In genomic region chr17:45004477-45005170, GRCm38 (mm10) we compare ENCODE assay signal across 23 mouse cellular contexts.
DNase-seq lines count a peak whose midpoint lies in the region; ATAC-seq lines count a peak whose summit lies in the region.
"Had no signal": no experiment of that assay in that cellular context is flagged by ENCODE, and none has a peak within 500 bp of the region (broad histone marks: within the 10 kb centered on the region; RNA-seq: fewer than 3 reads in every experiment).

No protein-coding gene starts in this region.

- no peaks in the 10 kb centered on the region for H3K27me3 ChIP-seq in embryonic facial prominence, embryonic 12.5 days
- no peaks in the 10 kb centered on the region for H3K27me3 ChIP-seq in forebrain, embryonic 11.5 days (ENCODE audit: control insufficient read depth, insufficient read depth, low read length)
- H3K27me3 ChIP-seq: CH12.LX; embryonic facial prominence, embryonic 15.5 days; heart, embryonic 13.5 days; hindbrain, embryonic 15.5 days had no signal

- H3K4me1 ChIP-seq in embryonic facial prominence, embryonic 12.5 days = peaks cover 34% of the 10 kb centered on the region; the same call in 1 of the 2 replicates
- no peaks in the 10 kb centered on the region for H3K4me1 ChIP-seq in forebrain, embryonic 11.5 days (replicated peaks; ENCODE audit: control insufficient read depth, insufficient read depth, low read length)
- H3K4me1 ChIP-seq: forebrain, embryonic 10.5 days; hindbrain, embryonic 15.5 days had no signal

- peak; percentile 20 for DNase-seq in retina, postnatal 1 day
- no peak for DNase-seq in retina, embryonic 14.5 days (ENCODE audit: low spot score)
- no peak for DNase-seq in forebrain, embryonic 11.5 days (ENCODE audit: low spot score)
- DNase-seq in frontal cortex, postnatal 10 days (ENCODE audit: low spot score in 2 of 2) = no peak
- DNase-seq: adrenal gland, postnatal 10 days; cerebellum, adult 11 months; cerebellum, adult 8-10 months; cerebellum, postnatal 14 days; gastrocnemius, adult 2 months; gastrocnemius, postnatal 25 days; heart, adult 11 months; heart, postnatal 36 days had no signal

- no peaks in the 10 kb centered on the region for H3K36me3 ChIP-seq in embryonic facial prominence, embryonic 12.5 days
- no peaks in the 10 kb centered on the region for H3K36me3 ChIP-seq in forebrain, embryonic 11.5 days (ENCODE audit: control insufficient read depth, insufficient read depth, low read length)
- H3K36me3 ChIP-seq: embryonic facial prominence, embryonic 15.5 days; forebrain, embryonic 10.5 days; heart, embryonic 13.5 days; hindbrain, embryonic 15.5 days had no signal

- no peak for ATAC-seq in embryonic facial prominence, embryonic 12.5 days (ENCODE audit: insufficient number of reproducible peaks, insufficient read depth, low FRiP score, low TSS enrichment)
- peak; percentile 46 for ATAC-seq in megakaryocyte progenitor cell, adult 5-6 weeks (replicated peaks; ENCODE audit: poor library complexity)
- no peak for ATAC-seq in monocyte, adult 5-6 weeks (replicated peaks; ENCODE audit: insufficient number of reproducible peaks, low FRiP score, low TSS enrichment, poor library complexity, severe bottlenecking)
- ATAC-seq in forebrain, embryonic 11.5 days (replicated peaks; ENCODE audit: low FRiP score) = no peak
- ATAC-seq: forebrain, embryonic 16.5 days; intestine, embryonic 16.5 days had no signal

- WGBS in embryonic facial prominence, embryonic 12.5 days = 54% methylated on average over 13 of the region's 13 CpGs
- WGBS in forebrain, embryonic 11.5 days = 86% methylated on average over 13 of the region's 13 CpGs

- H3K4me2 ChIP-seq in embryonic facial prominence, embryonic 12.5 days (replicated peaks) = no peak overlapping the region
- H3K4me2 ChIP-seq in forebrain, embryonic 11.5 days (ENCODE audit: low read depth, low read length, severe bottlenecking) = no peak overlapping the region
- H3K4me2 ChIP-seq: embryonic facial prominence, embryonic 15.5 days; heart, embryonic 13.5 days; hindbrain, embryonic 15.5 days had no signal

- no peak overlapping the region for H3K9ac ChIP-seq in embryonic facial prominence, embryonic 12.5 days
- H3K9ac ChIP-seq in forebrain, embryonic 11.5 days (ENCODE audit: low read length) = no peak overlapping the region
- H3K9ac ChIP-seq: embryonic facial prominence, embryonic 15.5 days; heart, embryonic 13.5 days; hindbrain, embryonic 15.5 days had no signal

- H3K27ac ChIP-seq in embryonic facial prominence, embryonic 12.5 days = peak overlapping the region; percentile 70
- H3K27ac ChIP-seq in forebrain, embryonic 11.5 days (ENCODE audit: low read depth, low read length) = no peak overlapping the region
- H3K27ac ChIP-seq: embryonic facial prominence, embryonic 15.5 days; forebrain, embryonic 10.5 days; gastrocnemius, adult 2 months; heart, embryonic 13.5 days; hindbrain, embryonic 15.5 days had no signal

- H3K9me3 ChIP-seq in embryonic facial prominence, embryonic 12.5 days = no peaks in the 10 kb centered on the region
- no peaks in the 10 kb centered on the region for H3K9me3 ChIP-seq in forebrain, embryonic 11.5 days (ENCODE audit: control insufficient read depth, low read length)
- H3K9me3 ChIP-seq: embryonic facial prominence, embryonic 15.5 days; forebrain, embryonic 10.5 days; heart, embryonic 13.5 days; hindbrain, embryonic 15.5 days had no signal

- no peak overlapping the region for H3K4me3 ChIP-seq in embryonic facial prominence, embryonic 12.5 days
- H3K4me3 ChIP-seq in forebrain, embryonic 11.5 days (ENCODE audit: low read depth, low read length) = no peak overlapping the region
- H3K4me3 ChIP-seq: embryonic facial prominence, embryonic 15.5 days; erythroblast, embryonic 14.5 days; forebrain, embryonic 10.5 days; gastrocnemius, adult 2 months; heart, embryonic 13.5 days; hindbrain, embryonic 15.5 days had no signal
